Mouse (Mus musculus) embryo, embryonic 9.5 days (tissue): ENCODE results near the gene Acot5.
"Not testable (repeated sequence)": the region's sequence is repeated elsewhere in the genome, so short reads cannot be mapped to it uniquely, and the experiment has no call there.

ENCODE experiments used
- DNase-seq: peaks from one replicate; pipeline ENCODE4 v3.0.0-alpha.2; 2017; ENCODE audit errors: extremely low spot score

Acot5 gene

DNA sequence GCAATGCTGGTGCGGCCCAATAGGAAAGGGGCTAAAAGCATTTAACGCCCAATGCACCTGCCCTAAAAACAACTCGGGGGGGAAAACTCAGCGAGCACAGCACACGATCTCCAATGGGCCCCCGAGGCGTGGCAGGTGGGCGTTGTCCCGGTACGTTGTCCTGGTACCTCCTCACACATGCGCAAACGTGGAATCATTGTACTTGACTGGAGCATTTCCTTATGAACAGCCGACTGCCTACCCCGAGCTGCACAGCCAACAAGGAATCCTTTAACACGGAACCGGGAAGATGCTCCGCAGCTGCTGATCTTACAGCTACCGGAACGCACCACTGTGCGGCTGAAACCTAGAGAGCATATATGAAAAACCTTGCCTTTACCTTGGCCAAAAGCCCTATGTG lies 6.8 kb upstream of the Acot5 start:
- no peak for DNase-seq

DNA sequence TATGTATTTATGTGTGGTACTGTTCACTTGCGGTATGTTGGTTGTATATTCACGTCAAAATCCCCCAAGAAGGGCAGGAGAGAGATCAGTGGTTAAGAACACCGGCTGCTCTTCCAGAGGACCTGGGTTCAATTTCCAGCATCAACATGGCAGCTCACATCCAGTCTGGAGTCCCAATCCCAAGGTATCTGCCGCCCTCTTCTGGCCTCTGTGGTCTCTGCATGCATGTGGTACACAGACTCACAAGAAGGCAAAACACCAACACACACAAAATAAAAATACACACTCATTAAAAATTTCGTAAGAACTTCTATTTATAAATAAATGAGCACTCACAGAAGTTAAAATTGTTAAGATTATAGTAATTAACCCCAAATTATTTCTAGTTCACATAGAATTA lies 5.9 kb upstream of the Acot5 start:
- DNase-seq: no peak

DNA sequence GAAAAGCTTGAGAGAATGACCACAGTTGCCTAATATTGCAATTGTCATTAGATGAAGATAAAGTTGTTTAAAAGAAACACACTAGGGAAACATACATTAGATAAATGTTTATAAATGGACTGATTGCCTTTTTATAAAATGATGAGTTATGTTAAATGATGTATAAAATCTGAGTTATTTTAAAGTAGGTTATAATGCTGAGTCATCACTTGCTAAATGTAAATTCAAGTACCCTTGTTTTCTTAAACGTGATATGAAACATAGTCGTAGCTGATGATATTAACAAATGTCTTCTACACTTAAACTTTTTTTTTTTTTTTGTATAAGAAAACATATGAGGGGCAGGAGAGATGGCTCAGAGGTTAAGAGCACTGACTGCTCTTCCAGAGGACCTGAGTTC lies 5.3 kb upstream of the Acot5 start:
- DNase-seq: no peak

DNA sequence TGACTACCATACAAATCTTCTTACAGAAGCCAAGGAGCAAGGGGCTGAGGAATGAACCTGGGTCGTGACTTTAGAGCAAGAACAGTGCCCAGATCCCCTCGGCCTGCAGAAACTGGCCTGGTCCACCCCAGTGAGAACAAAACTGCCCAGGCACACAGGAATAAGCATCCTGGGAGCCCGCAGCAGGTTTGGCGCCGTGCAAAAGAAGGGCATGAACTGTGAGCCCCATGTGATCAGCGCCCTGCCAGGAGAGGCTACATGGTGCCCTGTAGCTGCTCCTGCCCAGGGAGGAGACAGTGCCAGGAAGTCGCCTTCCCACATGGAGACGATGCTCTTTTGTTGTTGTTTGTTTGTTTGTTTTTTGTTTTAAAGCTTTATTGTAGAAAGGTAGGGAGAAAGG lies 4.5 kb upstream of the Acot5 start:
- no peak for DNase-seq

DNA sequence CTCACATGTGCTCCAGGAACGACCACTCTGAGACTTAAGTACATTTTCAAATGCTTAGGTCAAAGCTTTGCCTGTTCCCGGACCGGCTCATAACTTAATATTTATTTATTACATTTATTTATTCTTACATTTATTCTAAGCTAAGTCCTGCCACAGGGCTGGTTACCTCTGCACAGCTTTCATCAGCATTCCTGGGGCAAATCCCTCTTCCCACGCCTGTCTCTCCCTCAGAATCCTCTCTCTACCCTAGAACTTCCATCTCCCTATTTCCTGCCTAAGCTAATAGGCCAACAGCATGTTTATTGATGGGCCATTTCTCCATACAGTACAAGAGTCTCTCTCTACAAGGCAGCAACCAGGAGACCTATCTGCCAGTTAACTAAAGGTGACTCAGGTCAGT lies 1.4 kb upstream of the Acot5 start:
- DNase-seq: no peak

DNA sequence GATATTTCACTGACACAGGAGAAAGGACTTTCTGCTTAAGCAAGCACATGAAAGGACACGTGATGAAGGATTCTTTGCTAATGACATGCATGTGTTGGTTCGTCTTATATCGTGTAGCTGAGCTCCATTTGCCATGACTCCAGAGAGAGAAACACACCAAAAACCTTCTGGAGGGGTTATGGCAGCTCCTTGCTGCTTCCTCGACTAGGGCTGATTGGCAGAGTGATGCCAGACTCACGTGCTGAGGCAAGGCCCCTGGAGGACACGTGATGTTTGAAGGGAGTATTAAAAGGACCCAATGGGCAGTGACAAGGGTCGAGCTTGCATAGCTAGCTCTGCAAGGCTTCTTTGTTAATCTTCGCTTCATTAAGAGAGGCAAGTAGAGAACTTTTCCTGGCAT lies 829 bp upstream of the Acot5 start:
- no peak for DNase-seq

DNA sequence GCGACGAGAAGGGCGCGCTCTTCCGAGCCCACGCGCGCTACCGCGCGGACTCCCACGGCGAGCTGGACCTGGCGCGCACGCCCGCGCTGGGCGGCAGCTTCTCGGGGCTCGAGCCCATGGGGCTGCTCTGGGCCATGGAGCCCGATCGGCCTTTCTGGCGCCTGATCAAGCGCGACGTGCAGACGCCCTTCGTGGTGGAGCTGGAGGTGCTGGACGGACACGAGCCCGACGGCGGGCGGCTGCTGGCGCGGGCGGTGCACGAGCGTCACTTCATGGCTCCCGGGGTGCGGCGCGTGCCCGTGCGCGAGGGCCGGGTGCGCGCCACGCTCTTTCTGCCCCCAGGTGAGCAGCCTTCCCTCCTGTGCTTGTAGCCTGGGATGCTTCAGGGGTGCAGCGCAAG lies 457 bp downstream of the Acot5 start:
- not testable (repeated sequence) for DNase-seq

DNA sequence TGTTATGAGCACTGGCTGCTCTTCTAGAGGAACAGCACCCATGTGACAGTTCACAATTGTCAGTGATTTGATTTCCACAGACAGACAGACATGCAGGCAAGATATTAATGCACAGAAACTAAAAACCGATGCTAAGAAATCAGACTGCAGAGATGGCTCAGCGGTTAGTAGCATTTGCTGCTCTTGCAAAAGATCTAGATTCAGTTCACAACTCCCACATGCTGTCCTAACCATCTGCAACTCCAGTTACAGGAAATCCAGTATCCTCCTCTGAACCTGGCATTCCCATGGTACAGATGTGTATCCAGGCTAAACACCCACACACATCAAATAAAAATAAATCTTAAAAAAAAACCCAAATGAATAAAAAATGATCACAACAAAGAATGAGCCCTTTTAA lies 2.6 kb downstream of the Acot5 start:
- DNase-seq: no peak

DNA sequence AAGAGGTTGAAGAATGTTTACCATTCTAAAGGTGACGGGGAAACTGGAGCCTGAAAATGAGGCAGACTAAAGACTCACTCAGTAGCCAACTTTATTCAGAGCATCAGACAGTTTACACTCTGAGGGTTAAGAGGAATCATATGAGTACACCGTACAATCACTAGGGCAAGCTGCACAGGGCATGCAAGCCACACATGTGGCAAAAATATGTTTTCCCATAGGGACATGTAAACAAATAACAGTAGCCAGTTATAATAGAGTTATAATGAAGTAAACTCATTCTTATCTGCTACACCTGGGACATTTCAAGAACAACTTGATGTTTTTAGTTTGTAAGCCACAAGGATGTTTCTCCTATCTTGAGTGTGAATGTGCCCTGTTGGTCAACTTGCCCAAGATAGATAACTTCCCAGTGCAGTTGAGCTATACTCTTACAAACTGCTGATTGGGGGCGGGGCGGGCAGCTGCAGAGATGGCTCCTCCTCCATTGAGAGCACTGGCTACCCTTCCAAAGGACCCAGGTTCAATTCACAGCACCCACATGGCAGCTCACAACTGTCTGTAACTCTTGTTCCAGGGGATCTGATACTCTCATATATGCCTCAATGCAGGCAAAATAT lies 8.4 kb downstream of the Acot5 start:
- no peak for DNase-seq

DNA sequence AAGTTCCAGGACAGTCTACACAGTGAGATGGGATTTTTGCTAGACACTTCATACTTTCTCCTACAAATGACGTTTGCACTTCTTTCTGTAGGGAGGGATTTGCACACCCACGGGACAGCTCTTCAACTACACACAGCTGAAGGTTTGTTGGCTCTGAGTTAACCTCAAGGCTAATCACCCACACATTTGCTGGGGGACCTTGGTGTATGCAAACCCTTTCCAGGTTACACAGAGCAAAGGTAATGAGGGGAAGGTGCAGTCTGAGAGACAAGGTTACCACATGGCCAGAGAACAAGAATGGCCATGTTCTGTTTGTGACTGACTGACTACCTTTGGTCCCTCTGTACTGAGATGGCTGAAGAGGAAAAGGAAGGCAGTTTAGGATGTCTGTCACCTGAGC lies 14.7 kb downstream of the Acot5 start:
- DNase-seq: no peak

DNA sequence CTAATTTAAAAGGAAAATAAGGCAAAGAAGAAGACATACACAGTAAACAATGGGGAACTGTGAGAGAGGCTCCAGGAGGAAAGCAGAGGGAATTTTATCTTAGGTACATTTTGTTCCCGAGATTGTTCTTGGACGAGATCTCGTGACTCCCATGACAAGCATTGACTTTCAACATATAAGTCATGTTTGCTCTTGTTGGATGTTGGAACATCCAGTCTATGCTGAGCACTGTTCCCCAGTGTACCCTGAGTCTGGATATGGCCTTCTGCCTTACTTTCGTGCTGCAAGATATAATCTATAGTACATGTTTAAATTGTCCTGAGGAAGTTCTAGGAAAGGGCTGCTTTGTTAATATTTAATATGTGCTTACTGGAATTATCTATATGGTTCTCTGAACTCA lies 15.5 kb downstream of the Acot5 start:
- DNase-seq: no peak

DNA sequence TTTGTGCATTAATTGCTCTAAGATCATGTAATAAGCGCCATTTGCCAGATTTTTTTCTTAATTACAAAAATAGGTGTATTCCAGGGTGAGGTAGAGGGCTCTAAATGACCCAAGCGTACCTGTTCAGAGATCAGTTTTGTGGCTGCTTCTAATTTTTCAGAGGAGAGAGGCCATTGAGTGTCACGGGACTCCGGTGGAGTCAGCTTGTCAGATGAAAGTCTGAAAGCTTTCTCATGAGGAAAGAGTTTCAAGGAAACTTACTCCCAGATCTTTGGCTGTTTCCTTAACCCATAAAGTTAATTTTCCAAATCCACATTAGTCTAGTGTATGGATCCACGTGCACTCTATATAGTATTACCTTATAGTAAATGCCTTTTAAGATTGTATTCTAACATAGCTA lies 25.5 kb downstream of the Acot5 start:
- DNase-seq: not testable (repeated sequence)

DNA sequence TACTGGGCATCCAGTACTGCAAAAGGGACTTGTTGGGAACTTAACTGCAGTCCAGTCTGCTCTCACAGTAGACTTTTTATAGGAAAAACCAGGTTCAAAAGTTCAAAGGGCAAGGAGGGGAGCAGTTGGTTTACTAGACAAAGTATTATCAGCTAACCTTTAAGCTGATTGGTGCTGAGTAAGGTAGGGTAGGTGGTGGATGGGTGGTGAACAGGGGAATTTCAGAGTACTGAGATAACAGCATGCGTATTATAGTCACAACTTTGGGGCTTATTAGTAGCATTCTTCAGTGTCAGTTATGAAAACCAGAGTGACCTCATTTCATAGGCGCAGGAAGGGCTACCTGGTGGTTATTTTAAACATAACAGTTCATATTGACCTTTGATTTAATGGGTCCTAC lies 30.5 kb downstream of the Acot5 start:
- DNase-seq: no peak

DNA sequence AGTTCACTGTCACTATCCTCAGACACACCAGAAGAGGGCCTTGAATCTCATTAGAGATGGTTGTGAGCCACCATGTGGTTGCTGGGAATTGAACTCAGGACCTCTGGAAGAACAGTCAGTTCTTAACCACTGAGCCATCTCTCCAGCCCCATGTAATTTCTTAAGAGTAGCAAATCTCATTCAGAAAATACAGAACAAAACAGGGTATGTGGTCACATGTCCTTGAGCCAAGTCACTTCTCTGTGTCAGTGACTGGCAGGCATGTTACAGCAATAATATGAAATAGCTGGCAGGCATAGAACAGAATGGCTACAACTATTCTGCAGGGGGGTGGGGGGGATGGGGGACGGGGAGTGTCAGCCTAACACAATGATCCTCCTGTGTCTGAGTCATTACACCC lies 30.9 kb downstream of the Acot5 start:
- DNase-seq: no peak

DNA sequence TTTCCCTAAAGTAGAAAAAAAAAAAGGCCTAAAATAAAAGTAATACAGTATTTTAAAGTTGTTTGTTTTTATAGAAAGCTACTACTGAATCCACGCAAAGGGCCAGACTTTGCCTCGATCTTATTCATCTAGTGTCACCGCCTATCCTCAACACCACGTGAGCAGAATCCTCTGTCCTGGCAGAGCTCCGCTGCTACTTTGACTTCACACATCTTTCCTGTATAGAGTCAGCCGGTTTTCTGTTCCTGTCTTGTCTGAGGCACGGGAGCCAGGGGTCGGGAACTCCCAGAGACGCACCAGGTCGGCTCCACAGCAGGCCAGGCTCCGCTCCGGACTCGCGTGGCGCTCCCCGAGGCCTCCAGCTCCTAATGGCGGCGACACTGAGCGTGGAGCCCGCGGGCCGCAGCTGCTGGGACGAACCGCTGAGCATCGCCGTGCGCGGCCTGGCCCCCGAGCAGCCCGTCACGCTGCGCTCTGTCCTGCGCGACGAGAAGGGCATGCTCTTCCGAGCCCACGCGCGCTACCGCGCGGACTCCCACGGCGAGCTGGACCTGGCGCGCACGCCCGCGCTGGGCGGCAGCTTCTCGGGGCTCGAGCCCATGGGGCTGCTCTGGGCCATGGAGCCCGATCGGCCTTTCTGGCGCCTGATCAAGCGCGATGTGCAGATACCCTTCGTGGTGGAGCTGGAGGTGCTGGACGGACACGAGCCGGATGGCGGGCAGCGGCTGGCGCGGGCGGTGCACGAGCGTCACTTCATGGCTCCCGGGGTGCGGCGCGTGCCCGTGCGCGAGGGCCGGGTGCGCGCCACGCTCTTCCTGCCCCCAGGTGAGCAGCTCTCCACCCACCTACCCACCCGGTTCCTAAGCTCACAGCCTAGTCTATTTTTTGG lies 31.7 kb downstream of the Acot5 start, which contains the start of gene Acot6:
TSS of gene Acot6 (plus strand) at position 51 of the 889 bp plus-strand sequence.
- DNase-seq: peak; percentile 59

DNA sequence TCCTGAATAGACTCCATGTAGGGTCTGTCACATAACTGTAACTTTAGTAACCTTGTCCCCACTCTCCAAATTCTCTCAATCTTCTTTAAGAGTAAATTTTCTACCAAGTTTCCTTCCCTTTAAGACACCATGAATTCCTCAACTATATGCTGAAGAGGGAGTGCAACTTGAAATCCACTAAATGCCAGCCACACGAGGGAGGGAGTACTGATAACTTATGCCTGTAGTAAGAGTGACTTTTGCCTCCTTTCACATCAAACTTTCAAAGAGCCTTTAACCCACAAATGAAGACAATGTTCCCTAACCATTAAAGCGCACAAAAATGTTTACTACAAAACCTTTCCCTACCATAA lies 32.3 kb downstream of the Acot5 start:
- peak; percentile 8 for DNase-seq

DNA sequence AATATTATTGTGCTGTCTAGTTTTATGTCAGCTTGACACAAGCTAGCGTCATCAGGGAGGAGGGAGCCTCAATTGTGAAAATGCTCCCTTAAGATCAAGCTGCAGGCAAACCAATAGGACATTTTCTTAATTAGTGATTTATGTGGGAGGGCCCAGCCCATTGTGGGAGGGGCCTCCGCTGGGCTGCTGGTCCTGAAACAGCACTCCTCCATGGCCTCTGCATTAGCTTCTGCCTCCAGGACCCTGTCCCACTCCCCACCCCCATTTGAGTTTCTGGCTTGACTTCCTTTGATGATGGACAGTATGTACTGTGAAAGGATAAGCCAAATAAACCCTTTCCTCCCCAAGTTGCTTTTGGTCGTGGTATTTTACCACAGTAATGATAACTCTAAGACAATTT lies 37.9 kb downstream of the Acot5 start:
- DNase-seq: no peak

DNA sequence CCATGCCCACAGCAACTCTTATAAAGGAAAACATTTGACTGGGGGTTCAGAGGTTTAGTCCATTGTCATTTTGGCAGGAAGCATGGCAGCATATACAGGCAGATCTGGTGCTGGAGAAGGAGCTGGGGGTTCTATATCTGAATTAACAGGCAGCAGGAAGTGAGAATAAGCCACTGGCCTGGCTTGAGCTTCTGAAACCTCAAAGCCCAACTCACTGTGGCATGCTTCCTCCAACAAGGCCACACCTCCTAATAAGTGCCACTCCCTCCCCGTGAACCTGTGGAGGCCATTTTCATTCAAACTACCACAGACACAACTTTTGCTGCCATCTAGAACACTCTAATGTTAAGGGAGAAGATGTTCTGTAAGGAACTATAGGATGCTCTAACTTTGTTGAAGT lies 38.6 kb downstream of the Acot5 start:
- no peak for DNase-seq

DNA sequence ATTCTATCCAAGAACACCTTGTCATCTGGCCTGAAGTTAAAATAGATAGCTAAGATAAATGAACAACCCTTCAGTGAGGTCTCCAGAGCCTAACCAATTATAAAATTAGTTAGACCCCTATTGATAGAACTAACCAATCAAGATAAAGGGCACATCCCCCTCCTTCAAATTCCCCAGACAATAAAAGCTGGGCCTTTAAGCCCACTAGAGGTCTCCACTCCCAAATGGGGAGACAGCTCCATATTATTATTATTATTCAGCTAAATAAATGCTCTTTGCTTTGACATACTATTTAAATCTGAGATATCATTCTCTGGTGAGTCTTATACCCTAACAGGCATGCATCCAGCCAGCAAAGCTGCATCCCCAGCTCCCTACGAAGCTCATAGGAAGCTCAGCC lies 40.8 kb downstream of the Acot5 start:
- DNase-seq: no peak

DNA sequence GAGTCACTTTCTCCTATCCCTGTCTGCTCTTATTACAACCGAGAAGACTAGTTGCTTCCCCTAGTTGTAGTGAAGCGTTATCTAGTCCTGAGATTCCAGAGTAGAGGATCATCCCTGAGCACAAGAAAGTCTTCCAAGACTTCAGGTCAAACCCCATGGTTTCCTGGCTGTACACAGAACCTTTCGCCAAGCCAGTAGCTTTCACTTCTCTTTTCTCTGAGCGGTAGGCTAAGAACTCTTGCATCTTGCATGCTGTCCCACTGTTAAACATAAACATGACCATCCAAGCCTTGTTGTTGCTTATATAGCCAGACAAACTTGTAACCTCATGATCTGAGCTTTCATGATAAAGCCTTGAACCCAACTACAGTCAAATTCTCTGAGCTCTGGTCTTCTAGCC lies 41.7 kb downstream of the Acot5 start:
- DNase-seq: no peak

DNA sequence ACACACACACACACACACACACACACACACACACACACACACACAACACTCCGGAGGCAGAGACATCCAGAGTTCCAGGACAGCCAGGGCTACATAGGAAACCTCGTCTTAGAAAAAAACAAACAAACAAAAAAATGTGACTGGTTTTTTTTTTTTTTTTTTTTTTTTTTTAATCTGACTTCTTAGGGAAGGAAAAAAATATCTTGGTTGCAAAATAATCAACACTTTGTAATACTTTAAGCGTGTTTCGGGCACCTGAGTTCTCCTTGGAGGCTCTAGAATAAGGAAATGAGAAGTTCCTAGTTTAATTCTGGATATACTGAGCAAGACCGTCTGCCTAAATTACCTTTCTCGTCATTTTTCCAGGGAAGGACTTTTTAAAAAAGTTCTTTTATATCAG lies 44.6 kb downstream of the Acot5 start:
- no peak for DNase-seq

DNA sequence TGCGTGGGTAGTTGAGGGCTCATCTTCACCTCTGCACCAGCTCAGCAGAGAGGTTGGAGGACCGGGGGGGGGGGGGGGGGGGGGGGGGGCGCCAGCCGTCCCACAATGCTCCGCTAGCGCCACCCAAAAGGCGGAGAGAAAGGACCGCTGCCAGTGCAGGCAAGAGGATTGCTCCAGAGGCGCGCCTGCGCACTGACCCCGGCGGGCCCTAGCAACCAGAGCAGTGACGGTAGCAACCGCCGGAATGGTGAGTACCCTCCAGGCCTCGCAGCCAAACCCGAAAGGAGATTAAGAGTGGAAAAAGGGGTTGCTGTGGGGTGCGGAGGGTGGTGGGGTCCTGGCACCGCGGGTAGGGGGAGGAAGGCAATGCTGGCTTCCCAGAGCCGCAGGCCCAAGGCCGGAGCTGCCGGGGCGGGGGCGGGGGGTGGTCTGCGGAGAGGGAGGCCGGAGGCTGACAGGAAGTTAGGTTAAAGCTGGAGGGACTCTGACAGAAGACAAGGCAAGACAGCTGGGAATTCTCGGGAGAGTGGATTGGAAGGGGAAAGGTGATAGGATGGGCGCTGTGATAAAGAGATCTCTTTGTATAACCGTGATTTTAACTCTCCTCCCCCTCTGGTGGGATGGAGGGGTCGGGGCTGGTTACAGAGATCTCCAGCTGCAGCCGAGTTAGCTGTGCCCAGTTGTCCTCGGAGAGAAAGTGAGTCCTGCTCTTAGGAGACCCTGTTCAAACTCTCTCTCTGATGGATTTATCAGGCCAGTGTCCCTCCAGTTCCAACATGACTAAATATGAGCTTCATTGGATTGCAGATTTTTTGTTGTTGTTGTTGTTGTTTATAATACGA lies 45.2 kb downstream of the Acot5 start, which contains the start of gene Dnal1:
TSS of gene Dnal1 (plus strand) at position 214 of the 842 bp plus-strand sequence.
- DNase-seq: peak; percentile 93

DNA sequence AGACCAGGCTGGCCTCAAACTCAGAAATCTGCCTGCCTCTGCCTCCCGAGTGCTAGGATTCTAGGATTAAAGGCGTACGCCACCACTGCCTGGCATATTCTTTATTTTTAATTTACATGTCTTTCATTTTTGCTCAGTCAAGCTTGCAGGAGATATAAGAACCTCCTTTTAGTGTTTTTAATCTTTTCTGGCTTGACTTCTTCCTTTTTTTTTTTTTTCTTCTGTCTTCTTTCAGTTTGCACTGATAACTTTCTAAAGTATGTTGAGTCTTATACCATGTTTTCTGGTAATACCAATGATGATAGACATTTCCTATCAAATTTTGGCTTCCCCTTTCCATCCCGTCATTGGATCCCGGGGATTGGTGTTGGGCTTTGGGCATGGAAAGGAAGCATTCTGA lies 50.5 kb downstream of the Acot5 start:
- DNase-seq: no peak
